Mouse (Mus musculus): ENCODE data around the gene Mettl7a2.
"Not testable (repeated sequence)": the region's sequence is repeated elsewhere in the genome, so short reads cannot be mapped to it uniquely, and the experiment has no call there.

Mettl7a2 gene

DNA sequence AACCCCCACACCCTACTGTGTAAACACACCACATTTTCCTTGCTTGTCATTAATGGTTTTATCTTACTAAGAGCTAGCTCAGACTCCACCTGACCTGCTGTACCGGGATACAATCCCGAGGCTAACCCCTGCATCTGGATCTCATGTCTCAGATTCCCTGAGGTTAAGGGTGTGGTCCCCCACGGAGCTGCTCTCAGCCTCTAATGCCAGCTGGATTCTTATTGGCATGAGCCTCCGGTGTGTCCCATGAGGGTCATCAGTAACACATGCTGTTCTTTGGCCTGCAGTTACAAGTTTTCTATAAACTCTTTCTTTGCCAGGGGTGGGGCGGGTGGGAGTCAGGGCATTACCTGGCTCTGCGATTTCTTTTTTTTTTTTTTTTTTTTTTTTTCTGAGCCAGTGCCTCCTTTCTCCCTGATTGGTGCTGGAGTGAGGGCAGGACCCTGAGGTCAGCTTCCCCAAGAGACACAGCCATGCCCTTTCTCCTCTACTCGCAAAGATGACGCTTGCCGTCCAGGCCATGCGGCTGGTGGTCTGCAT lies at the start of gene Mettl7a2, which contains the start of gene Methig1:
Gene Mettl7a2 (plus strand): TSS at position 490 of the 540 bp plus-strand sequence.
Gene Methig1 (plus strand): TSS at position 439 of the 540 bp plus-strand sequence.
- no peak for DNase-seq

DNA sequence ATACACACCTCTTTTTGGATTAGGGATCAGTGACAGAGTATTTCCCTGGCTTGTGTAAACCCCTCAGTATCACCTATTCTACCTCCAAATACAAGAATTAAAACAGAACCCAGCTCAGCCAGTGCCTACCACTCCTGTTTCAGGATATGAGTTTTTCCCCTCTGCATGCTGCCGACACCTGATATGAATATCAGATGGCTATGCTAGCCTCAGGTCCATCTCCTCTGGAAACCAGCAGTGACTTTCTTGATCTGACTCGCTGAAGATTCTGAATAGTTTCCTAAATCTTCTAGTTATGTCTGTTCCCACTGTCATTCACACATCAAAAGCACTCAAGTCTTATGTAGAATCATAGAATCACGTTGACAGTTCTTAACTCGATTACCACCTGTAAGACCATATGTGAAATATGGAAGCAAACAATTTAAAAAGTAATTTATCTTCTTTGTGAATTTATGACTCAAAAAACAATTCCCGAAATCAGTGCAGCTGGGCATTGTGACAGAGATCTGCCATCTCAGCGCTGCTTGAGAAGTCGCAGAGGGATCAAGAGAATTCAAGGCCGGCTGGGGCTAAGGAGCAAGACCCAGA lies 49.5 kb upstream of the Mettl7a2 start:
- no peak for DNase-seq

DNA sequence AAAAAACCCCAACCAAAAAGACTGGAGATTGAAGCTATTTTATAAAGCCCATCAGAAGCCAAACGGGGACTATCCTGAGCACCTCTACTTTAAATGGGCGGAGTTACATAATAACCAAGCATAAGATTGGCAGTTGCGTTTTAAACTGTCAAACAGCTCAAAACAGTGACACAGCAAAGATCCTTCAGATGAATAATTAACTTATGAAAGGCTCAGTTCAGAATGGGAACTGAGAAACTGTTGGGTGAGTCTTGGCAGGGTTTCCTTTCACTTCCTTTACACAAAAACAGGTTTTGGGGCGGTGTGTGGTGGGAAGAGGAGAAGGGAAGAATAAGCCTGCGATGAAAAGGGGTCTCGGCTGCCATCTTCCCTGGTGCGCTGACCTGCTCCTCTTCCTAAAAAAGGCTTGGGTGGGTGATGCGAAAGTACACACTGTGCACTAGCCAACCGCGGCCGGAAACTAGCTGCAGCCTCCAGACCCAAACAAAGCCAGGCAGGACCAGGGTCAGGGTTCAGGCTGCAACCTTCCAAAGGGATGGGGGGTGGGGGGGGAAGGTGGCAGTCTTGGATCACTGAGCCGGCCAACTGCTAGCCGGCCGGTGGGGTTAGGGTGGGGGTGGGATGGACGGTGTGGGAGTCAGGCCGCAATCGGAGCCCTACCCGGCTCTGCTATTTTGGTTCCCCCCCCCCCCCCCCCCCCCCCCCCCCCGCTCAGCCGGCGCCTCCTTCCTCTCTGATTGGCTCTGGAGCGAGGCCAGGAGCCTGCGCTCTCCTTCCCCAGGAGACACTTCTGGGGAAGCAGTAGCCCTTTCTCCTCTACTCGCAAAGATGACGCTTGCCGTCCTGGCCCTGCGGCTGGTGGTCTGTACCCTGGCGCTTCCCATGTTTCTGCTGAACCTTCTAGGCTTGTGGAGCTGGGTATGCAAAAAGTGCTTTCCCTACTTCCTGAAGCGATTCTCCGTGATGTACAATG lies 48.7 kb upstream of the Mettl7a2 start, which contains the start of gene Mettl7a1:
Gene Mettl7a1 (plus strand): TSS at position 122 of the 973 bp plus-strand sequence.
- DNase-seq: peak; percentile 87

DNA sequence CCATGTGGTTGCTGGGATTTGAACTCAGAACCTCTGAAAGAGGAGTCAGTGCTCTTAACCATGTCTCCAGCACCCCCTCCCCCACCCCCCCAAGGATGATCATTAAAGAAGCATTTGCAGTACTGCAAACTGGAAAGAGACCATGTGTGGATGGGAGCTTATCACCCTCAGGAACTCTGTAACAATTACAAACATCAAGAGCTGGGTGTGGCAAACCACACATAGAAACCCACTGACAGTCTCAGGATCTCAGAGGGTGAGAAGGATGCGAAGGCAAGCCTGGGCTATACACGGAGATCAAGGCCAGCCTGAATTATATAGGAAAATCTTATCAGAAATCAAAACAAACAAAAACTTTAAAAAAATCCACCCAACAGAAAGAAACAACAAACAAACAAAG lies 46.8 kb upstream of the Mettl7a2 start:
- DNase-seq: no peak

DNA sequence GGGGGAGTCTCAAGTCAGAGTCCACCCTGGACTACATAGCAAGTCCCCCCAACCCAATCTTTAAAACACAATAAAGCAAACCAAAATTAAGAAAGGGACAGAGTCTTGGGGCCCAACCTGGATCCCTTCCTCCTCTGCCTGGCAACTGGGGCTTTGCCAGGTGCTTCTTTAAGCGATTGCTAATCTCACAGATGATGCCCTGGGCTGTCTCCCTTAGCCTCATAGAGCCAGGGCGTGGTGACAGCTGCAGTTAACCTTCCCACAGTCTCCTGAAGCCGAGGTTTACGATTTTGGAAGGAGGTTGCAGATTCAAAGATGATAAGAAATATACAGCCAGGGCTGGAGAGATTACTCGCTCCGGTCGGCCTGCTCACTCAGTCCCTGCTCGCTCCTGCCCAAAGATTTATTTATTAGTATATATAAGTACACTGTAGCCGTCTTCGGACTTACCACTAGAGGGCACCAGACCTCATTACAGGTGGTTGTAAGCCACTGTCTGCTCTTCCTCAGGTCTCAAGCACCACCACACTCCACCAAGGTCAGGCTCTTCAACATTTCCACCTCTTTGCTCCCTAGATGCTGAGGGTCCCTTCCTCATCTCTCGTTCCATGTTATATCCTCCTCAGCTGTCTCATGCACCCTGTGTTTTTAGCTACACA lies 45.4 kb upstream of the Mettl7a2 start:
- DNase-seq: not testable (repeated sequence)

DNA sequence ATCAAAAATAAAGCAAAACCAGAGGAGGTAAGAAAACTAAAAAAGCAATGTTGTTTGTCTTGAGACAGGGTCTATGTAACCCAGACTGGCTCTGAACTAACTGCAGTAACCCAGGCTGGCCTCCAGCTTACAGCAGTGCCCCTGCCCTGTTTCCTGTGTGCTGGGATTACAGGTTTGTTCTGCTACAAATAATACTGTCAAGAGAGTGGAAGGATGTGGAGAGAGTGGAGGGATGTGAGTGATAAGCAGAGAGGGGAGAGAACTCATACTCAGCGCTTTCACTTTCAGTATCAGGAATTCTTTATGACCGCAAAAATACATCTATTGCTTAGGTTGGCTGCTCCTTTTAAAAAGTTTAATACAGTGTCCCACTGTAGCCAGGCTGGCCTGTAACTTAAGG lies 40.7 kb upstream of the Mettl7a2 start:
- DNase-seq: no peak

DNA sequence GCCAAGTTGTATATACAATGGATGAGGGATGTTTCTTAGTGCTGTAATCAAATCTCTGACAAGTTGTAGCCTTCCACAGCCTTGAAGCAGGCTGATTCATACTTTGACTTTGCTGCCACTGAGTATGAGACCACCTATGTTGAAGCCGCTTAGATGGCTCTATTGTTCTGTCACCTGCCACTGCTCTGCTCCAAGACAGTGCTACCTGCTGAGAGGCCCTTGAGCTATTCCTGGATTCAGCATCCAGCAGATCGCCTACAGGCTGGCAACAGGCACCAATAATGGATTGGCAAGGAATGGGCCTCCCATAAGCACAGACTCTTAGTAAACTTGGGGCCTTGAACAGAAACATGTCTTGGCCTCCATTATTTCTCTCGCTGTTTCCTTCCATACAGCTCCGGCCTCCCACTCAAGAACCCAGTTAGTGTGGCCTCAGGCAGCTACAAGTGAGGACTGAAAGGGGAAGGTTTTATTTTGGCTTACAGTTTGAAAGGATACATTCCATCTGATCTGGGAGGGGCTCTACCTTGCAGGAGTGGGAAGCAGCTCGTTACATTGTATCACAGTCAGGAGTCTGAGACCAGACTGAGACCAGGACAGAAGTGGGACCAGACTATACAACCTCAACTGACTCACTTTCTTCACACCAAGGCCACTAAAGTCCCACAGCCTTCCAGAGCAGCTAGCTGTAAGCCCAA lies 38.4 kb upstream of the Mettl7a2 start:
- DNase-seq: no peak

DNA sequence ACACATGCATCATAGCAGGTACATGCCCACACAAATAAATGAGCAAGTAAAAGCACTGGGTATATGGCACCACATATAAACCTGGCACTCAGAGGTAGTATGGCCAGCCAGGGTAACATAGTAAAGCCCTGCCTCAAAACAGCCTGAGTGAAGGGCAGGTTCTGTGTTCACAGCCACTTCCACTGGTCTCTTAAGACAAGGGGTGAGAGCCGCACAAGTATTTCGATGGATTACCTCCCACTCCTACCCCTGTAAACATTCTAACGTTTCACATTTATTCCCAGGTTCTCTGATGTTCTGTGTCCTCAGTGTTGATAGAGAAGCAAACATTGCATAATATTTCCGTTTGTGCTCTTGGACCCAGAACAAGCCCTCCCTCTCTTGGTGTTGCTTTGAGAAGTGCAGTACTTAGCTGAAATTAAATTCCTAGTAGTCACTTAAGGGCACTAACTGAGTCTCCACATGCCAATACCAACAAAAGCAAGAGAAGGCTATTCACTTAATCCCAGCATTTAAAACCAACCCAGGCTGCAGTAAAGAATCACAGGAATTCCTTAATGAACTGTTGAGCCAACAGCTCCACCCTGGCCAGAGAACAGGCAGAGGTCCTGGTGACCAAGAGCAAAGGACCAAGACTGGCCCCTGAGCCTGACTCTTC lies 34.9 kb upstream of the Mettl7a2 start:
- DNase-seq: not testable (repeated sequence)

DNA sequence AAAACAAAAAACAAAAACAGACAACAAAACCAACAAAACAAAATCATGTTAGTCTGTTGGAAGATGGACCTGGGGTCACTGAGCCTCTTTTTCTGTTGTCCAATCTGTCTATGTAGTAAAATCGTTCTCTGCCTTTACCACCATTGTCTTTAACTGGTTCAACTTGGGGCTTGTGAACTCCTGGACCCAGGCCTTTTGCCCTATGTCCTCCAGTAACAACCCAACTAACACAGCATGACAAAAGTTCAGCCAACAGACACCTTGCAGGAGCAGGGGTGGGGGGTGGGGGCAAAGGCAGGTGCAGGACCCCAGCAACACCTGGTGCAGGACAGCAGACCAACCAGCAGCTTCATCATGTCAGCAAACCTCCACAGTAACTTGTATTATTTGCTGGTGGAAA lies 33.1 kb upstream of the Mettl7a2 start:
- no peak for DNase-seq

DNA sequence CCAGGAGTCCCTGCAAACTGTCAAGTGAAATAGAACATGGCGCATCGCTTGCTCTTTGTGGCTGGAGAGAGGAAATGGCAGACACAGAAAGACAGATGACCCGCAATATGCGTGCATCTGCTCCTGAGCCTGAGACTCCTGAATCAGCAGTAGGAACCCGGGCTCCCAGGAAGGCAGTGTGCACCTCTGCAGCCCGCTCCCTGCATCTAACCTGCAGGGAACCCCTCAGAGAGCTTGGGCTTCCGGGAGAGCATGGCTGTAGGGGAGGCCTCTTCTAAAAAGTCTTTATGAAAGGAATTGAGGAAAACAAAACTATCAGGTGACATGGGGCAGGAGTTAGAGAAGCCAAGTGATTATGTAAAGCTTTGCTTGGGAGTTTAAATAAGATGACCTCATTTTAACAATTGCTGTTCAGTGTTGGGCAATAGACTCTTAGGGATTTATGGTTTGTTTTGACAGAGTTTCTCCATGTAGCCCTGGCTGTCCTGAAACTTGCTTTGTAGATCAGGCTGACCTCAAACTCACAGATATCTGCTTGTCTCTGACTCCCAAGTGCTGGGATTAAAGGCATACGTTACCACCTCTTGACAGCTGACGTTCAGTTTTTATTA lies 32.6 kb upstream of the Mettl7a2 start:
- DNase-seq: no peak

DNA sequence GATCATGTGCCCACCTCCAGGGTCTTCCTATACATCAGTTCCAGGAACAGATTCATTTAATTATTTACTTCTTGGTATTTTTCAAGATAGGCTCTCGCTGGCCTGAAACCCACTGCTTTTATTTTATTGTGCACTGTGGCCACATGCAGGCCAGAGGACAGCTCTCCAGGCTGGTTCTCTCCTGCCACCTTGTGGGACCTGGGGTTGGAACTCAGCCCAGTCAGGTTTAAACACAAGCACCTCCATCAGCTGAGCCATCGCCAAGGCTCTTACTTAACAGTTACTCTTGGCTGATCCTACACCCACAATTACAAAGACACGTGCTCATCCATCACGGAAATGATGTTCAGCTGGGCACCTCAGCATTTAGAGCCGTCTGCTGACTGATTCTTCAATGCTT lies 31.9 kb upstream of the Mettl7a2 start:
- no peak for DNase-seq

DNA sequence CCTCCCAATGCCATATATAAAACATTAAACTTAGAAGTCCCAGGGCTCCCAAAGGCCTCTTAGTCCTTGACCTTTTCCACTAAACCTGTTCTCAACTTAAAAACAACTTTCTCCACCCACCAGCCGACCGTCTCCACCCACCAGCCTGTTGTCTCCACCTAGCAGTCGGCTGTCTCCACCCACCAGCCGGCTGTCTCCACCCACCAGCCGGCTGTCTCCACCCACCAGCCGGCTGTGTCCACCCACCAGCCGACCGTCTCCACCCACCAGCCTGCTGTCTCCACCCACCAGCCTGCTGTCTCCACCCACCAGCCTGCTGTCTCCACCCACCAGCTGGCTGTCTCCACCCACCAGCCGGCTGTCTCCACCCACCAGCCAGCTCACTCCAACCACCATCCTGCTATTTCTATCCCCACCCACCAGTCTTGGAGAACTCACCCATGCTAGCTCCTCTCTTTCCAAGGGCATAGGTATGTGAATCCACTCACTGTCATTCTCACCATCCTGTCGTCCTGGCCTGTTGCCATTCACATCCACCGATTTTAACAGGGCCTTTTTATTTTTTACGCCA lies 28.9 kb upstream of the Mettl7a2 start:
- no peak for DNase-seq

DNA sequence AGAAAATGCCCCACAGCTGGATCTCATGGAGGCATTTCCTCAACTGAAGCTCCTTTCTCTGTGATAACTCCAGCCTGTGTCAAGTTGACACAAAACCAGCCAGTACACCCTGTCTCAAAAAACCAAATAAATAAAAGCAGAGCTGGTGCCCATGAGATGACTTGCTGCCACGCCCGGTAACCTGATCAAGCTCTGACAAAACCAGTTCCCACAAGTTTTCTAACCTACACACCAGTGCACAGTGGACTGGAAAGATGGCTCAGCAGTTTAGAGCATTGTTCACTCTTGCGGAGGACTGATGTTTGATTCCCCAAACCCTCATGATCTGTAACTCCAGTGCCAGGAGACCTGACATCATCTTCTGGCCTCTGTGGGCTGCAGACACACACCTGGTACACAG lies 27.8 kb upstream of the Mettl7a2 start:
- DNase-seq: no peak

DNA sequence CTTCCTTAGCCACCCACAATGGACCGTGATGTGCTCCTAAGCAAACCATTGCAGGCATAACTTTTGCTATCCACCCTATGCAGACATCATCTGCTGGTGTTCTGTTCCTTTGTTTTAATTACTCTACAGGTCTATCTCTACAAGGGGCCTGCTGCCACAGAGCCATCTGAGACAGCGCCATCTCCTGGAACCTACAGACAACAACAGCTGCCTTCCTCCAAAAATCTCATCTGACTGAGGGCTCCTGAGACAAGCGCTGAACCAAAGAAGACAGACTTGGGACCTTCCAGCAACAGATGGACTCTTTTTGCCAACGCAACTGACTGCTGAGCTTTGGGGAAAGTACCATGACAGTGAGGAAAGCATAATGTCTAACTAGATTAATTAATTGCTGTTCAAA lies 24.9 kb upstream of the Mettl7a2 start:
- DNase-seq: not testable (repeated sequence)

DNA sequence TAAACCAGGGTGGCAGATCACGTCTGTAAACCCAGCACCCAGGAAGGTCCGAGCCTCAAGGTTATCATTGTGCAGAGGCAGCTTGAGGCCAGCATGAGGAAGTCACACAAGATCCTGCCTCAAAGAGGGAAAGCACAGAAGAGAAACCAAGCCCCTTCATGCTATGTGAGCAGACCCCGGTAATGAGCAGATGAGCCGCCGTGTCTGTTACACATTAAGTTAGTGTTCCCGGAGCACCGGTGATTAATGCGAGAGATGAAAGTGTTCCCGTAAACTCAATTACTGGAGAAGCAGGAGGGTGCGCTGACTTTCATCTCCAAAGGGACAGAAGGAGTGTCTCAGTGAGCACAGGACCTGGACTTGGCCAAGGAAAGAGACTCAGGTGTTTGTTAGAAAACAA lies 23.7 kb upstream of the Mettl7a2 start:
- not testable (repeated sequence) for DNase-seq

DNA sequence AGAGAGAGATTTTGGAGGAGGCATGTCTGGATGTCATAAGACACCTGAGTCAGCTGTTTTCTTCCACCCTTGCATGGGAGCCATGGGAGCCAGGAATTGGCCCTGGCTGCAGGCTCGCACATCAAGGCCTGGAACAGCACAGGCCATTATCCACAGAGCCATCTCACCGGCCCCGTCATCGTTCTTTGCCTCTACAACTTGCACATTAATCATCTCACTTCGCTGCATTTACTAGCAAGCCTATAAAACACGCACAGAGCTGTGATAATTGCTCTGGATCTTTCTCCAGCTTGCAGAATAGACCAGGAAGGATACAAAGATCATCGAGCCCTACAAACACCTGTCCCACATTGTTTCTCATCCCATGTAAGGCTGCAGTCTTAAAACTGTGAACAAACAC lies 22.3 kb upstream of the Mettl7a2 start:
- no peak for DNase-seq

DNA sequence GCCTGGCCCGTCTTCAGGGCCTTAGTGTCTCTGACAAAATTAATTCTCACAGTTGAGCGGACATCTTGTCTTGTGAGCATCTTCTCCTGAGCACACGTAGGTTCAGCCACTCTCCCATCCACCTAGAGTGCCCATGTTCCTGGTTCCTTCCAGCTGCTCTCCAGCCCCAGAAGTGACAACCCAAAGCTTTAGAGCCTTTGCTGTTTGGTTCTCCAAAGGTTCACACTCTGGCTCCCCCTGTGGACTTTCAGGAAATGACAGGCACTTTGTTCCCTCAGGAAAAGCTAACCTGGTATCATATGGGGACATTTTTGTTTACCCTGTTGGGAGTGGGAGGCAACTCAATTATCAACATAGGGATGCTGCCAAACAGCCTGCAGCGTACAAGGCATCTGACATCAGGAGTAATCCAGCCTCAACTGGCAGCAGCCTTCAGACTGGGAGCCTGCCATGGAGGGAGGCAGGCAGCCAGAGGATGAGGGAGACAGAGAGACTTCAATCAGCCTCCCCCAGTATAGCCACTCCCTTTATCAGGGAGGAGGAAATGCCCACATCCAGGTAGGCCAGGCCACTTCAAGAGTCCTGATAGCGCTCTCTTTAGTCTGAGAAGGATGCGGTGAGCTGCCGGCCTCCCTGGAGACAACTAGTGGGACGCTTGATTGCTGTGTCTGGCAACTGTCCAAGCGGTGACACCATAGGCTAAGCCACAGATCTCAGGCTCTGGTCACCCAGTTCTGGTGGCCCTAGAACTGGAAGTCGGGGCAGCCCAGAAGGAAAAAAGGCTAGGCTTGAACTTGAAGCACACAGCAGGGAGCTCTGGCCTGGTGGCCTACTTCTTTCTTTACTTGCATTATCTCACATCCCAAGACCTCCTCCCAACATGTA lies 20.7 kb upstream of the Mettl7a2 start:
- peak; percentile 45 for DNase-seq

DNA sequence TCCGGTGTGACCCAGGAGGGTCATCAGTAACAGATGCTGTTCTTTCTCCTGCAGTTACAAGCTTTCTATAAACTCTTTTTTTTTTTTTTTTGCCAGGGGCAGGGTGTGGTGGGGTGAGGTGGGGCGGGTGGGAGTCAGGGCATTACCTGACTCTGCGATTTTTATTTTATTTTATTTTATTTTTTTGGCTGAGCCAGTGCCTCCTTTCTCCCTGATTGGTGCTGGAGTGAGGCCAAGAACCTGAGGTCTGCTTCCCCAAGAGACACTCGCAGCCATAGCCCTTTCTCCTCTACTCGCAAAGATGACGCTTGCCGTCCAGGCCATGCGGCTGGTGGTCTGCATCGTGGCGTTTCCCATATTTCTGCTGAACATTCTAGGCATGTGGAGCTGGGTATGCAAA lies 18.4 kb upstream of the Mettl7a2 start, which contains the start of gene Mettl7a3:
Gene Mettl7a3 (plus strand): TSS at position 301 of the 400 bp plus-strand sequence.
- no peak for DNase-seq

DNA sequence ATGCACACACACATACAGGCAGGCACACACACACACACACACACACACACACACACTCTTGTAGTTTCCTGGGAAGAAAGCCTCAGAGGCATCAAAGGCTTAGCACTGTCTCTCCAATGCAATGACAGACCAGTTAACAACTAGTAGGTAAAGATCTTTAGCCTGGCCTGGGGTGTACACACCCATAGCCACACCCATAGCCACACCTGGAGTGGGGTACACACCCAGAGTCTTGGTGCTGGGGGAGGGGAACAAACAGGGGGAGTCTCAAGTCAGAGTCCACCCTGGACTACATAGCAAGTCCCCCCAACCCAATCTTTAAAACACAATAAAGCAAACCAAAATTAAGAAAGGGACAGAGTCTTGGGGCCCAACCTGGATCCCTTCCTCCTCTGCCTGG lies 15.7 kb upstream of the Mettl7a2 start:
- DNase-seq: not testable (repeated sequence)

DNA sequence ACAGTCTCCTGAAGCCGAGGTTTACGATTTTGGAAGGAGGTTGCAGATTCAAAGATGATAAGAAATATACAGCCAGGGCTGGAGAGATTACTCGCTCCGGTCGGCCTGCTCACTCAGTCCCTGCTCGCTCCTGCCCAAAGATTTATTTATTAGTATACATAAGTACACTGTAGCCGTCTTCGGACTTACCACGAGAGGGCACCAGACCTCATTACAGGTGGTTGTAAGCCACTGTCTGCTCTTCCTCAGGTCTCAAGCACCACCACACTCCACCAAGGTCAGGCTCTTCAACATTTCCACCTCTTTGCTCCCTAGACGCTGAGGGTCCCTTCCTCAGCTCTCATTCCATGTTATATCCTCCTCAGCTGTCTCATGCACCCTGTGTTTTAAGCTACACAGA lies 15.2 kb upstream of the Mettl7a2 start:
- peak; percentile 34 for DNase-seq

Measured in layer of hippocampus, adult 9-11 months (tissue).